Mouse (Mus musculus): ENCODE data around the gene Parl.

Gene Parl

DNA sequence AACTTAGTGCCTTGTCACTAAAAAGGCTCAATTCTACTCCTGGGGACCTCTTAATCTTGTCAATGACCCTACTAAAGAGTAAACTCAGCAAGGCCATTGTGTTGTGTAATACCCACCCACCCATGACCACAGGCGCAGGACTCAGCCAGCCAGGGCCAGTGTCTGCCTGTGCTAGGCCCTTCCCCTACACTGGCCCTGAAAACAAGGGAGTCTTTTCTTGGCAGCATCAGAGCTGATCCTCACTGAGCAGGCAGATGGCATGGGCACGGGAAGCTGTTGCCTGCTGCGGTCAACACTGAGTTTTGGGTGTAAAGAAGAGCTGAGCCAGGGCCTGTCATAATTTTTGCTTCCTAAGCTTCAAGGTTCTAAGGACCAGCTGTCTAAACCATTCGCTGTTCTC, 64.8 kb downstream of the Parl start:
- no peak for DNase-seq (ENCODE audit: low spot score)

DNA sequence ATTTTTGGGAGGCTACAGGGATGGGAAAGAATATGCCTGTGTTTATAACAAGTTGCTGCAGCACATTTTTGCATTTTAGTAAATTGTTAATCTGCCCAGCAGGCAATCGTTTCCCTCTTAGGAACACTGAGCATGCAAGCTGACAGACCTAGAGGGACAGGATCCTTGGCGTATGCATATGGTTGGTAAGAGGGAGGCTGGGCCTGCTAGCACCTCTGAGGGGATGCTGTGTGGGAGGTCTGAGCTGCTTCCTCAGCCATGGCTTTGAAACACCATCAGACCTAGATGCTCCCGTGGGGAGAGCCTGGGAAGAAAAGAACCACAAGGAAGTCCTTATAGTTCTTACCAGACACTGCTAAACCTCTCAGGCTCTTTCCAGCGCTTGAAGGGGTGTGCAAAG, 67.8 kb downstream of the Parl start:
- no peak for DNase-seq (ENCODE audit: low spot score)
